Mouse (Mus musculus) kidney, adult 2 months (tissue): Measurements from ENCODE around the gene Nfkbia.

Experiments used
- CTCF ChIP-seq: fragments of 200-500 bp; conservative IDR thresholded peaks from 2 replicates; pipeline ENCODE4 v1.5.1; 2011; ENCODE audit warnings: low read depth, mild to moderate bottlenecking, control low read depth, low read length, moderate library complexity, mixed read lengths; ENCODE audit not compliant: insufficient read depth, insufficient read length
- POLR2A ChIP-seq: fragments of 200-500 bp; IDR thresholded peaks from one replicate; pipeline ENCODE4 v1.6.1; 2011; ENCODE audit warnings: low read depth, low read length, control low read depth

GRCm38 (mm10) chr12:55484079-55484774 is 8.2 kb downstream of the Nfkbia start:
- TF ChIP-seq CTCF (no peak), POLR2A (no peak)
